Mouse (Mus musculus) kidney, embryonic 14.5 days (tissue): ENCODE measurements around the gene Plet1. TPM values are rescaled to one million over a fixed set of nuclear protein-coding genes. Genes with fewer than 3 reads are reported as not detected.

ENCODE experiments used
- ATAC-seq: fragments of 200-750 bp; cut with Nextera tagmentation; 2 replicates; pipeline ENCODE4 v1.8.0; 2017; ENCODE audit warnings: moderate number of reproducible peaks, mild to moderate bottlenecking, moderate TSS enrichment, moderate library complexity; ENCODE audit not compliant: low FRiP score, low TSS enrichment
- H3K27ac ChIP-seq: fragments of 300-500 bp; sonication (generic); 2 replicates; pipeline ENCODE4 v1.5.1; 2014; ENCODE audit warnings: low read depth, mild to moderate bottlenecking, low read length, moderate library complexity, mixed read lengths
- H3K27me3 ChIP-seq: fragments of 300-500 bp; sonication (generic); 2 replicates; pipeline ENCODE4 v1.6.1; 2014; ENCODE audit warnings: mild to moderate bottlenecking, low read length; ENCODE audit not compliant: control insufficient read depth, insufficient read depth
- H3K36me3 ChIP-seq: fragments of 300-500 bp; sonication (generic); 2 replicates; pipeline ENCODE4 v1.6.1; 2014; ENCODE audit warnings: low read length, mixed read lengths; ENCODE audit not compliant: control insufficient read depth, insufficient read depth
- H3K4me1 ChIP-seq: fragments of 300-500 bp; sonication (generic); 2 replicates; pipeline ENCODE4 v1.6.1; 2014; ENCODE audit warnings: low read length, mixed read lengths; ENCODE audit not compliant: control insufficient read depth, insufficient read depth
- H3K4me2 ChIP-seq: fragments of 300-500 bp; sonication (generic); replicated peaks from 2 replicates; pipeline ENCODE4 v1.6.1; 2014; ENCODE audit warnings: low read depth, mild to moderate bottlenecking, low read length
- H3K4me3 ChIP-seq: fragments of 300-500 bp; sonication (generic); 2 replicates; pipeline ENCODE4 v1.5.1; 2014; ENCODE audit warnings: mild to moderate bottlenecking, low read length
- H3K9ac ChIP-seq: fragments of 300-500 bp; sonication (generic); 2 replicates; pipeline ENCODE4 v1.6.1; 2014; ENCODE audit warnings: low read depth, mild to moderate bottlenecking, low read length, moderate library complexity
- H3K9me3 ChIP-seq: fragments of 300-500 bp; sonication (generic); 2 replicates; pipeline ENCODE4 v1.6.1; 2016; ENCODE audit warnings: low read length; ENCODE audit not compliant: control insufficient read depth
- WGBS: fragments of 180-500 bp; shearing (Covaris S2); extraction: QIAGEN DNeasy Blood & Tissue Kit; methylation state at CpG from one replicate; pipeline ENCODE4 v1.1.7; 2014; 5-methylcytosine and 5-hydroxymethylcytosine counted together
- polyA plus RNA-seq: library from polyadenylated mRNA; unstranded; fragments of >200 nt; fragmentation: Nextera tagmentation; extraction: Ambion mirVana; gene quantifications from 2 replicates; pipeline ENCODE4 v1.2.1, GENCODE M21; 2014

Plet1 gene
- polyA plus RNA-seq, 1 experiment from 2014 or later: 32.1 TPM

GRCm38 (mm10) chr9:50485521-50485920, 8.8 kb upstream of the Plet1 start:
- H3K27ac ChIP-seq: peak overlapping the region; percentile 30; the same call in 1 of the 2 replicates
- peak overlapping the region; percentile 34 for H3K4me2 ChIP-seq
- no peaks in the 10 kb centered on the region for H3K27me3 ChIP-seq
- peak; percentile 74 for ATAC-seq
- H3K4me3 ChIP-seq: peak overlapping the region; percentile 8; the same call in 1 of the 2 replicates
- no peaks in the 10 kb centered on the region for H3K9me3 ChIP-seq
- H3K9ac ChIP-seq: peak overlapping the region; percentile 23; the same call in 1 of the 2 replicates
- H3K36me3 ChIP-seq: no peaks in the 10 kb centered on the region
- WGBS: 6% methylated on average over 10 of the region's 10 CpGs
- peaks cover 14% of the 10 kb centered on the region for H3K4me1 ChIP-seq

DNA sequence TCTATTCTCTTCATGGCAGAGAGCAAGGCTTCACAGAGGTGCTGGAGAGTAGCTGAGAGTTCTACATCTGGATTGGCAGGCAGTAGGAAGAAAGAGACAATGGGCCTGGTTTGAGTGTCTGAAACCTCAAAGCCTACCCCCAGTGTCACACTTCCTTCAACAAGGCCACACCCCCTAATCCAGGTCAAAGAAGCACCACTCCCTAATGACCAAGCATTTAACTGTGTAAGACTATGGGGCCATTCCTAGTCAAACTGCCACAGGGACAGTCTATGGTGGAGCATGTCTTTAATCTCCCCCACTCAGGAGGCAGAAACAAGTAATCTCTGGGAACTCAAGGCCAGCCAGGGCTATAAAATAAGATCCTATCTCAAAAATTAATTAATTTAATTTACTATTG, 3.5 kb upstream of the Plet1 start:
- H3K36me3 ChIP-seq: no peaks in the 10 kb centered on the region
- H3K27ac ChIP-seq: no peak overlapping the region
- no peak overlapping the region for H3K4me3 ChIP-seq
- H3K4me1 ChIP-seq: peaks cover 6% of the 10 kb centered on the region
- no peak for ATAC-seq
- H3K4me2 ChIP-seq: no peak overlapping the region
- no peak overlapping the region for H3K9ac ChIP-seq
- no peaks in the 10 kb centered on the region for H3K27me3 ChIP-seq
- H3K9me3 ChIP-seq: no peaks in the 10 kb centered on the region

GRCm38 (mm10) chr9:50491531-50492045, 2.7 kb upstream of the Plet1 start:
- no peaks in the 10 kb centered on the region for H3K36me3 ChIP-seq
- no peak overlapping the region for H3K9ac ChIP-seq
- no peak overlapping the region for H3K27ac ChIP-seq
- H3K9me3 ChIP-seq: no peaks in the 10 kb centered on the region
- no peak for ATAC-seq
- H3K4me2 ChIP-seq: no peak overlapping the region
- peaks cover 1% of the 10 kb centered on the region for H3K4me1 ChIP-seq
- no peaks in the 10 kb centered on the region for H3K27me3 ChIP-seq
- WGBS: 61% methylated on average over 2 of the region's 2 CpGs
- no peak overlapping the region for H3K4me3 ChIP-seq

DNA sequence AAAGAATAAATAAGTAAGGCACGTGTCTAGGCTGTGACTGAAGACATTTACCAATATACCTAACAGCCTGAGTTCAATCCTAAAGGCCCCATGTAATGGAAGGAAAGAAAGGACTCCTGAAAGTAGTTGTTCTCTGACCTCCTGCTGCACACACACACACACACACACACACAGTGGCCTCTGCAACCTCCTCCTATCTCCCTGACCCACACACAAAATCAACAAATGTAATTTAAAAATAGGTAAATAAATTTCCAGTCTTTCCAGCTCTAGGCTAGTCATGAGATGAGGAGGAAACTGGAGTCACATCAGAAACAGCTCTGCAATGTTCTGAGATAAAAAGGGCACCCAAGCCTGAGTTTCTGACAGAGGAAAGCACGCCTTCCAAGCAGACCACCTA, 548 bp upstream of the Plet1 start:
- no peak for ATAC-seq
- H3K9me3 ChIP-seq: no peaks in the 10 kb centered on the region
- WGBS: 52% methylated on average over 2 of the region's 2 CpGs
- no peaks in the 10 kb centered on the region for H3K36me3 ChIP-seq
- no peak overlapping the region for H3K27ac ChIP-seq
- H3K4me2 ChIP-seq: no peak overlapping the region
- no peak overlapping the region for H3K9ac ChIP-seq
- H3K4me3 ChIP-seq: no peak overlapping the region
- H3K4me1 ChIP-seq: no peaks in the 10 kb centered on the region; the same call in none of the 2 replicates
- no peaks in the 10 kb centered on the region for H3K27me3 ChIP-seq

GRCm38 (mm10) chr9:50495405-50496150, 1.3 kb downstream of the Plet1 start:
- WGBS: 59% methylated on average over 10 of the region's 10 CpGs
- no peak overlapping the region; the same call in 1 of the 2 replicates for H3K27ac ChIP-seq
- no peak for ATAC-seq
- H3K9me3 ChIP-seq: no peaks in the 10 kb centered on the region
- no peaks in the 10 kb centered on the region for H3K36me3 ChIP-seq
- peak overlapping the region; percentile 5; the same call in 1 of the 2 replicates for H3K9ac ChIP-seq
- H3K27me3 ChIP-seq: no peaks in the 10 kb centered on the region
- no peaks in the 10 kb centered on the region; the same call in none of the 2 replicates for H3K4me1 ChIP-seq
- peak overlapping the region; percentile 24 for H3K4me2 ChIP-seq
- peak overlapping the region; percentile 9; the same call in 1 of the 2 replicates for H3K4me3 ChIP-seq

DNA sequence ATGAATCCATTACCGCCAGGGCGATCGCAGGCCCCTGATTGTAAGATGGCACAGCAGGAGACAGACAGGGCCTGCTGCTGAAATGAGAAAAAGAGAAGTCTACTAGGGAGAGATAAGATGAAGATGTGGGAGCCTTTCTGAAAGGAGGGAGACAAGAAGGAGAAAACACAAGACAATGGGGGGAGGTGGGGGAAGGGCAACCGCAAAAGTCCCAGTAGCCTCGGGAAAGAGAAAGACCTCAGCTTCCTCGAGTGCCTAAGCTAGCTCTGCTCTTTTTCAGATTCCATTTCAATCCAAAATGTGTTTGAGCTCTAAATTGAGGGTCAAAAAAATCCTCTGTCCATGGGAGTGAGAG, 1.8 kb downstream of the Plet1 start:
- Histone ChIP-seq H3K27ac (no peak overlapping the region), H3K4me1 (no peaks in the 10 kb centered on the region; the same call in none of the 2 replicates), H3K9ac (no peak overlapping the region), H3K4me2 (peak overlapping the region; percentile 13; the same call in 1 of the 2 replicates), H3K9me3 (no peaks in the 10 kb centered on the region), H3K27me3 (no peaks in the 10 kb centered on the region), H3K36me3 (no peaks in the 10 kb centered on the region), H3K4me3 (no peak overlapping the region; the same call in 1 of the 2 replicates)
- WGBS: 43% methylated on average over 6 of the region's 6 CpGs
- ATAC-seq: no peak

DNA sequence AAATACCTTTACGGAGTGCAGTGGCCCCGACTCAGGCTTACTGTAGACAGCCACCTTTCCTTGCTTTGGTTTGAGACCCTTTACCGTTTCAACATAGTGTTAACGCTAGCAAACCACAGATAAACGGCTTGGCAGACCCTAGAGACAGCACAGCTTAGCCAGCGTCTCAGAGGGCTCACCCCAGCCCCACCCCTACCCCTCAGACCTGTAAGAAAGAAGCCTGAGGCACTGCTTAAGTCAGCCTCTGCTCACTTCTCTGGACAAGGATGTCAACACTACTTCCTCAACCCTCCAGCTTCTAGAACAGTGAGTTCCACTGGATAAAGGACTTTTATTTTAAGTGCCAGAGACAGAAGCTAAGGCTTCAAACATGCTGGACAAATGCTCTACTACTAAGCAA, 2.2 kb downstream of the Plet1 start:
- Histone ChIP-seq H3K4me1 (no peaks in the 10 kb centered on the region; the same call in none of the 2 replicates), H3K27me3 (no peaks in the 10 kb centered on the region), H3K4me2 (no peak overlapping the region), H3K4me3 (no peak overlapping the region; the same call in 1 of the 2 replicates), H3K9me3 (no peaks in the 10 kb centered on the region), H3K36me3 (no peaks in the 10 kb centered on the region), H3K9ac (no peak overlapping the region), H3K27ac (no peak overlapping the region)
- no peak for ATAC-seq
- WGBS: 30% methylated on average over 6 of the region's 6 CpGs

- no peak overlapping the region for H3K27ac ChIP-seq
- H3K9ac ChIP-seq: no peak overlapping the region
- H3K27me3 ChIP-seq: no peaks in the 10 kb centered on the region
- no peaks in the 10 kb centered on the region for H3K36me3 ChIP-seq
- H3K4me2 ChIP-seq: no peak overlapping the region
- ATAC-seq: no peak
- H3K4me3 ChIP-seq: no peak overlapping the region
- no peaks in the 10 kb centered on the region for H3K9me3 ChIP-seq
- 61% methylated on average over 6 of the region's 6 CpGs for WGBS
- no peaks in the 10 kb centered on the region; the same call in none of the 2 replicates for H3K4me1 ChIP-seq
Measured at GRCm38 (mm10) chr9:50497076-50497475, 2.8 kb downstream of the Plet1 start.

DNA sequence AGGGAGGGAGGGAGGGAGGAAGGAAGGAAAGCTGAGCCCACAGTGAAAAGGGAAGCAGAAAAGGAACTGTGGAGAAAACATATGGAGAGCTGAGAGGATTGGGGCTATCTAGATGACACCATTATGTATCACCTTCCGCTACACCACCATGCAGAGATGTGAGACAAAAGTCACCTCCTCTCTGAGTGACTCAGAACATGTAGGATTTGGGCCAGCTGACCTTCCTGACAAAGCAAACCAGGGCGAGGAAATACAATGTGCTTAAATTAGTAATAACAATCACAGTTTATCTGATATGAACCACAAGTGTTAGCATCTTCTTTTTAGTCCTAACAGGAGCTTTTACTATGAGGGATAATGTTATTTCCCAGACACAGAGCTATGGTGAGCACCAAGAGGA, 3.2 kb downstream of the Plet1 start:
- WGBS: 81% methylated on average over 2 of the region's 2 CpGs
- H3K4me1 ChIP-seq: no peaks in the 10 kb centered on the region; the same call in none of the 2 replicates
- no peak overlapping the region for H3K27ac ChIP-seq
- H3K9ac ChIP-seq: no peak overlapping the region
- H3K27me3 ChIP-seq: no peaks in the 10 kb centered on the region
- no peak overlapping the region for H3K4me3 ChIP-seq
- H3K36me3 ChIP-seq: no peaks in the 10 kb centered on the region
- ATAC-seq: no peak
- no peak overlapping the region for H3K4me2 ChIP-seq
- no peaks in the 10 kb centered on the region for H3K9me3 ChIP-seq
